ENCODE assay signal across 8 mouse cellular contexts in the genomic region with DNA sequence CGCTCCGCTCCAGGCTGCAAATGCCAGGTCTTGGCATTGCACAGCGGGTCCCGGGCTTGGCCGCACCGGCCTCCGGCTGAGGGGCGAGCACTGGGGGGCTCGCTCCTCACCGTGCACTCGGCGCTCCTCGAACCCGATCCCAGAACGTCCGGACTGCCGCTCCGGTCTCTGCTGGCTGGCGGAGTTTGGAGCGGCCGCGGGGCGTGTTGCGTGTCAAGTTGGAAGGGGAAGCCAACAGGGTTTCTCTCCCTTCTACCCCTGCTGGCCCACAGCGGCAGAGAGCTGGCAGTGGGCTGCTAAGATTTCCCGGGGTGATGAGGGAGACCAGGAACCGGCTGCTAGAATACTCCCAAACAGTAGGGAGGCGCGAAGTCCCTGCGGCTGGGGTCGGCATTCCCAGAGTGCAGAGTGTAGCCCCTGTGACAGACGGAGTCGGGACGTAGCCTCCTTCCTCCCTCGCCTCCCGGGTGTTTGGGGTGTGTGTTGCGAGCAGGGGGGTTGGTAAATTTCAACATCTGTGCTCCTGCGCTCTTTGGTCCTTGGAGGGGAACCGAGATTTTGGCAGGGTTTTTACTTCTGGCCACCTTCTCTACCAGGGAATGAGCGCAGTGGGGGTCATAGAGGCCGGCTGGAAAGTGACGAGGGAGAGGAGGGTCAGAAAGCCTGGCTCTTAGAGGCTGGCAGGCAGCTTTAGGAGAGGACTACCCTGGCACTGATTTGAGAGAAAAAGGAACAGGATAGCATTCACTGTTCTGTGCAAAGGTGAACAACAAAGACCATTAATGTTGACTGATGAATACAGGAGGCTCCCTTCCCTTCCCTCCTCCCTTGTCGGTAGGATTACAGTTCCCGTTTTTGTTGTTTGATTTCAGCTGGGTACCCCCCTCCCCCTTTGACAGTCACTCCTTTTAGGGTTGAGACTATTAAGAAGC. TPM values are rescaled to one million over a fixed set of nuclear protein-coding genes. Genes with fewer than 3 reads are reported as not detected.
DNase-seq lines count a peak whose midpoint lies in the region; ATAC-seq and TF ChIP-seq lines count a peak whose summit lies in the region.

No protein-coding gene starts in this region.

- no peaks in the 10 kb centered on the region for H3K9me3 ChIP-seq in ES-E14 (ENCODE audit: control insufficient read depth, insufficient read depth, low read depth, low read length)
- no peaks in the 10 kb centered on the region for H3K9me3 ChIP-seq in embryonic facial prominence, embryonic 15.5 days (replicated peaks)
- no peaks in the 10 kb centered on the region for H3K9me3 ChIP-seq in heart, embryonic 15.5 days (replicated peaks)
- no peaks in the 10 kb centered on the region for H3K9me3 ChIP-seq in lung, embryonic 14.5 days (ENCODE audit: low read depth, low read length)

- no peak; the same call in 1 of the 2 replicates for TF ChIP-seq CTCF in lung, embryonic 14.5 days (IDR thresholded peaks at IDR 0.05; ENCODE audit: low read depth)

- H3K4me2 ChIP-seq in embryonic facial prominence, embryonic 15.5 days (replicated peaks) = peak overlapping the region; percentile 76
- H3K4me2 ChIP-seq in heart, embryonic 15.5 days = peak overlapping the region; percentile 91
- H3K4me2 ChIP-seq in lung, embryonic 14.5 days = peak overlapping the region; percentile 88

- peak overlapping the region; percentile 78 to 100 for H3K4me3 ChIP-seq in ES-E14 (ENCODE audit: insufficient read depth in 1 of 2, low read depth in 1 of 2, low read length in 2 of 2, poor library complexity in 1 of 2, severe bottlenecking in 1 of 2)
- peak overlapping the region; percentile 89 for H3K4me3 ChIP-seq in embryonic facial prominence, embryonic 15.5 days (replicated peaks)
- peak overlapping the region; percentile 83 for H3K4me3 ChIP-seq in heart, embryonic 15.5 days
- H3K4me3 ChIP-seq in lung, embryonic 14.5 days (ENCODE audit: low read depth, low read length) = peak overlapping the region; percentile 83

- WGBS in embryonic facial prominence, embryonic 15.5 days = under 1% methylated on average over 44 of the region's 44 CpGs
- WGBS in heart, embryonic 15.5 days = under 1% methylated on average over 44 of the region's 44 CpGs
- WGBS in lung, embryonic 14.5 days = under 1% methylated on average over 44 of the region's 44 CpGs

- no peaks in the 10 kb centered on the region for H3K36me3 ChIP-seq in ES-E14 (ENCODE audit: control insufficient read depth, insufficient read depth, low read length, poor library complexity, severe bottlenecking)
- H3K36me3 ChIP-seq in embryonic facial prominence, embryonic 15.5 days = no peaks in the 10 kb centered on the region
- H3K36me3 ChIP-seq in heart, embryonic 15.5 days = no peaks in the 10 kb centered on the region
- H3K36me3 ChIP-seq in lung, embryonic 14.5 days (ENCODE audit: insufficient read depth) = no peaks in the 10 kb centered on the region

- H3K4me1 ChIP-seq in ES-E14 (ENCODE audit: control insufficient read depth in 2 of 2, insufficient read depth in 2 of 2, low read length in 2 of 2, poor library complexity in 1 of 2) = peaks cover 0 to 2% of the 10 kb centered on the region in 2 experiments; a peak in 1 of 4 replicates
- peaks cover 19% of the 10 kb centered on the region; the same call in 1 of the 2 replicates for H3K4me1 ChIP-seq in embryonic facial prominence, embryonic 15.5 days
- H3K4me1 ChIP-seq in heart, embryonic 15.5 days (replicated peaks) = peaks cover 23% of the 10 kb centered on the region
- H3K4me1 ChIP-seq in lung, embryonic 14.5 days (ENCODE audit: insufficient read depth) = peaks cover 10% of the 10 kb centered on the region

- no peaks in the 10 kb centered on the region for H3K27me3 ChIP-seq in embryonic facial prominence, embryonic 15.5 days
- H3K27me3 ChIP-seq in heart, embryonic 15.5 days = no peaks in the 10 kb centered on the region
- H3K27me3 ChIP-seq in lung, embryonic 14.5 days (ENCODE audit: insufficient read depth, low read length) = no peaks in the 10 kb centered on the region

- peak; percentile 26 for DNase-seq in ES-E14 (ENCODE audit: low read depth, low spot score)
- peak; percentile 16 to 29 for DNase-seq in adrenal gland, postnatal 4 days (ENCODE audit: low spot score in 2 of 2)
- peak; percentile 51 for DNase-seq in kidney, postnatal 14 days
- DNase-seq in lung, embryonic 14.5 days = peak; percentile 65
- peak; percentile 22 for DNase-seq in ovary, postnatal 14 days (ENCODE audit: low spot score)

- peak; percentile 26 for ATAC-seq in embryonic facial prominence, embryonic 15.5 days (ENCODE audit: insufficient number of reproducible peaks, low FRiP score, low TSS enrichment, low read depth)
- peak; percentile 19 for ATAC-seq in heart, embryonic 15.5 days (replicated peaks; ENCODE audit: insufficient number of reproducible peaks, insufficient read depth, low FRiP score, low read depth)
- peak; percentile 32 for ATAC-seq in lung, embryonic 14.5 days (ENCODE audit: insufficient read depth)
- no peak for ATAC-seq in erythroid progenitor cell, adult 5-6 weeks (replicated peaks; ENCODE audit: low FRiP score, poor library complexity, severe bottlenecking)

- in situ Hi-C loops in ES-E14 (cut with MboI; ENCODE audit: low sequenced_read_pairs in 2 of 2, unreplicated experiment in 2 of 2) = no loop called here

- no peak overlapping the region for H3K27ac ChIP-seq in ES-E14 (ENCODE audit: insufficient read depth, low read depth, low read length, poor library complexity, severe bottlenecking)
- peak overlapping the region; percentile 90 for H3K27ac ChIP-seq in embryonic facial prominence, embryonic 15.5 days (replicated peaks)
- H3K27ac ChIP-seq in heart, embryonic 15.5 days = peak overlapping the region; percentile 84
- H3K27ac ChIP-seq in lung, embryonic 14.5 days (ENCODE audit: low read depth) = peak overlapping the region; percentile 77; the same call in 1 of the 2 replicates

- peak overlapping the region; percentile 74 for H3K9ac ChIP-seq in ES-E14 (ENCODE audit: insufficient read depth, low read depth, low read length, poor library complexity, severe bottlenecking)
- H3K9ac ChIP-seq in embryonic facial prominence, embryonic 15.5 days = peak overlapping the region; percentile 82
- peak overlapping the region; percentile 78 for H3K9ac ChIP-seq in heart, embryonic 15.5 days
- peak overlapping the region; percentile 79 for H3K9ac ChIP-seq in lung, embryonic 14.5 days

TF ChIP-seq in ES-E14, 5 proteins besides CTCF, POLR2A, EP300 and RAD21:
- TF ChIP-seq MAFK (IDR thresholded peaks at IDR 0.05; ENCODE audit: insufficient read depth, low read depth, low read length) (no peak), CHD2 (IDR thresholded peaks at IDR 0.05; ENCODE audit: low read depth, low read length) (no peak), HCFC1 (IDR thresholded peaks at IDR 0.05; ENCODE audit: borderline replicate concordance, insufficient read depth, low read length) (no peak), ZC3H11A (IDR thresholded peaks at IDR 0.05; ENCODE audit: borderline replicate concordance, low read depth, low read length) (no peak), ZNF384 (IDR thresholded peaks at IDR 0.05; ENCODE audit: low read depth, low read length) (no peak)

RNA-seq across cellular contexts. Expression of a gene that starts 1.0 kb away (rescaled TPM):
- total RNA-seq in ES-E14 (2012; rRNA removed) = 7.9 and 9.4 TPM in 2 replicates
- total RNA-seq in adrenal gland, postnatal 4 days (2021) = 10 to 100 TPM; 26.5 to 29.6 TPM
- polyA plus RNA-seq in embryonic facial prominence, embryonic 15.5 days (2015; fragmentation: Nextera tagmentation; extraction: Ambion mirVana) = 12.3 and 12.9 TPM in 2 replicates
- polyA plus RNA-seq in heart, embryonic 15.5 days (2015; fragmentation: Nextera tagmentation; extraction: Ambion mirVana) = 7.2 and 8.7 TPM in 2 replicates
- 24.2 and 28.9 TPM in 2 replicates for polyA plus RNA-seq in lung, embryonic 14.5 days (2014; fragmentation: Nextera tagmentation; extraction: Ambion mirVana)
- 0.42 and 3.6 TPM in 2 replicates for total RNA-seq in erythroid progenitor cell, adult 5-6 weeks (2015; ENCODE audit: low replicate concordance)
- total RNA-seq in erythroid progenitor cell, adult 5-6 weeks (2017; ENCODE audit: low replicate concordance) = 1.5 TPM in 1 of 2 replicates, not detected in the other

RNA-seq across cellular contexts. Expression of a gene that starts 1.0 kb away (rescaled TPM):
- total RNA-seq in ES-E14 (2012; rRNA removed) = 19.2 and 21.9 TPM in 2 replicates
- total RNA-seq in adrenal gland, postnatal 4 days (2021) = 10 to 100 TPM; 27.6 to 32.3 TPM
- polyA plus RNA-seq in embryonic facial prominence, embryonic 15.5 days (2015; fragmentation: Nextera tagmentation; extraction: Ambion mirVana) = 31.4 and 33.7 TPM in 2 replicates
- 25.8 and 28.1 TPM in 2 replicates for polyA plus RNA-seq in heart, embryonic 15.5 days (2015; fragmentation: Nextera tagmentation; extraction: Ambion mirVana)
- 45.5 and 46.7 TPM in 2 replicates for polyA plus RNA-seq in lung, embryonic 14.5 days (2014; fragmentation: Nextera tagmentation; extraction: Ambion mirVana)
- total RNA-seq in erythroid progenitor cell, adult 5-6 weeks (2015; ENCODE audit: low replicate concordance) = 2.9 and 8.6 TPM in 2 replicates
- total RNA-seq in erythroid progenitor cell, adult 5-6 weeks (2017; ENCODE audit: low replicate concordance) = 5.4 and 5.9 TPM in 2 replicates
